Mouse (Mus musculus) liver, embryonic 11.5 days (tissue): ENCODE measurements around the gene Fam71e1. TPM values are rescaled to one million over a fixed set of nuclear protein-coding genes. Genes with fewer than 3 reads are reported as not detected.

Experiments used
- ATAC-seq: fragments of 200-750 bp; cut with Nextera tagmentation; replicated peaks from 2 replicates; pipeline ENCODE4 v1.8.0; 2017; ENCODE audit warnings: moderate number of reproducible peaks, mild to moderate bottlenecking, moderate TSS enrichment, moderate library complexity; ENCODE audit not compliant: low FRiP score
- DNase-seq: peaks from one replicate; pipeline ENCODE4 v3.0.0-alpha.2; 2017; ENCODE audit warnings: low spot score
- H3K27ac ChIP-seq: fragments of 300-500 bp; sonication (generic); 2 replicates; pipeline ENCODE4 v1.5.1; 2014; ENCODE audit warnings: mild to moderate bottlenecking, low read depth, low read length, control low read depth
- H3K27me3 ChIP-seq: fragments of 300-500 bp; sonication (generic); replicated peaks from 2 replicates; pipeline ENCODE4 v1.6.1; 2014; ENCODE audit warnings: low read length, mixed read lengths; ENCODE audit not compliant: control insufficient read depth, insufficient read depth
- H3K36me3 ChIP-seq: fragments of 300-500 bp; sonication (generic); 2 replicates; pipeline ENCODE4 v1.6.1; 2014; ENCODE audit warnings: mild to moderate bottlenecking, low read length, moderate library complexity, mixed read lengths; ENCODE audit not compliant: control insufficient read depth, insufficient read depth
- H3K4me1 ChIP-seq: fragments of 300-500 bp; sonication (generic); replicated peaks from 2 replicates; pipeline ENCODE4 v1.6.1; 2014; ENCODE audit warnings: low read length, mixed read lengths; ENCODE audit not compliant: control insufficient read depth, insufficient read depth
- H3K4me2 ChIP-seq: fragments of 300-500 bp; sonication (generic); 2 replicates; pipeline ENCODE4 v1.6.1; 2014; ENCODE audit warnings: mild to moderate bottlenecking, control low read depth, moderate library complexity
- H3K4me3 ChIP-seq: fragments of 300-500 bp; sonication (generic); 2 replicates; pipeline ENCODE4 v1.5.1; 2014; ENCODE audit warnings: low read depth, low read length, control low read depth
- H3K9ac ChIP-seq: fragments of 300-500 bp; sonication (generic); 2 replicates; pipeline ENCODE4 v1.6.1; 2014; ENCODE audit warnings: low read depth, low read length, control low read depth
- H3K9me3 ChIP-seq: fragments of 300-500 bp; sonication (generic); 2 replicates; pipeline ENCODE4 v1.6.1; 2016; ENCODE audit warnings: low read length, inconsistent platforms, mixed read lengths; ENCODE audit not compliant: control insufficient read depth
- WGBS: fragments of 180-500 bp; shearing (Covaris S2); extraction: QIAGEN DNeasy Blood & Tissue Kit; methylation state at CpG from one replicate; pipeline ENCODE4 v1.1.7; 2014; 5-methylcytosine and 5-hydroxymethylcytosine counted together
- polyA plus RNA-seq: library from polyadenylated mRNA; unstranded; fragments of >200 nt; fragmentation: Nextera tagmentation; extraction: Ambion mirVana; gene quantifications from 2 replicates; pipeline ENCODE4 v1.2.1, GENCODE M21; 2014

Fam71e1 gene
- 4.7 and 5.9 TPM in 2 replicates for polyA plus RNA-seq

GRCm38 (mm10) chr7:44495992-44496770 is at the start of gene Fam71e1, which contains the start of gene Emc10:
Gene Fam71e1, plus strand, starts transcription at chr7:44496581.
Gene Emc10, minus strand, starts transcription at chr7:44496529.
- no peaks in the 10 kb centered on the region for H3K9me3 ChIP-seq
- H3K27ac ChIP-seq, result peak within 1 kb of the TSS; percentile 87
- peak; percentile 97 for ATAC-seq
- H3K9ac ChIP-seq, result peak within 1 kb of the TSS; percentile 78
- H3K4me1 ChIP-seq, result peaks cover 14% of the 10 kb centered on the region; the same call in 1 of the 2 replicates
- H3K27me3 ChIP-seq, result peaks cover 6% of the 10 kb centered on the region; the same call in 1 of the 2 replicates
- peak within 1 kb of the TSS; percentile 59 for H3K4me3 ChIP-seq
- DNase-seq, result peak; percentile 98
- under 1% methylated on average over 58 of the region's 58 CpGs for WGBS
- peak within 1 kb of the TSS; percentile 88 for H3K4me2 ChIP-seq
- H3K36me3 ChIP-seq, result peaks cover 12% of the 10 kb centered on the region

GRCm38 (mm10) chr7:44453256-44453655 is 43.1 kb upstream of the Fam71e1 start:
- no peak overlapping the region for H3K4me2 ChIP-seq
- no peak overlapping the region for H3K4me3 ChIP-seq
- H3K27me3 ChIP-seq, result peaks cover 12% of the 10 kb centered on the region
- DNase-seq (no peak), ATAC-seq (no peak; the same call in 1 of the 2 replicates)
- no peaks in the 10 kb centered on the region for H3K36me3 ChIP-seq
- no peak overlapping the region for H3K27ac ChIP-seq
- WGBS, result 7% methylated on average over 3 of the region's 3 CpGs
- H3K4me1 ChIP-seq, result no peaks in the 10 kb centered on the region
- H3K9ac ChIP-seq, result no peak overlapping the region
- H3K9me3 ChIP-seq, result no peaks in the 10 kb centered on the region

GRCm38 (mm10) chr7:44456302-44456701 is 40.1 kb upstream of the Fam71e1 start:
- Histone ChIP-seq H3K4me3 (no peak overlapping the region), H3K27me3 (peaks cover 30% of the 10 kb centered on the region)
- ATAC-seq, result peak; percentile 56; the same call in 1 of the 2 replicates

GRCm38 (mm10) chr7:44460067-44460466 is 36.3 kb upstream of the Fam71e1 start:
- H3K27me3 ChIP-seq, result peaks cover 63% of the 10 kb centered on the region
- no peaks in the 10 kb centered on the region for H3K36me3 ChIP-seq
- no peak overlapping the region for H3K4me2 ChIP-seq
- H3K9me3 ChIP-seq, result no peaks in the 10 kb centered on the region
- ATAC-seq (no peak), DNase-seq (no peak)
- H3K27ac ChIP-seq, result no peak overlapping the region
- H3K9ac ChIP-seq, result no peak overlapping the region
- no peak overlapping the region for H3K4me3 ChIP-seq
- WGBS, result 62% methylated on average over 6 of the region's 6 CpGs
- H3K4me1 ChIP-seq, result peaks cover 5% of the 10 kb centered on the region; the same call in 1 of the 2 replicates

More at GRCm38 (mm10) chr7:44456302-44456701, 40.1 kb upstream of the Fam71e1 start:
- WGBS, result 80% methylated on average over 1 of the region's 1 CpGs
- H3K4me1 ChIP-seq, result no peaks in the 10 kb centered on the region
- H3K9me3 ChIP-seq, result no peaks in the 10 kb centered on the region
- H3K36me3 ChIP-seq, result no peaks in the 10 kb centered on the region
- no peak overlapping the region for H3K27ac ChIP-seq
- H3K4me2 ChIP-seq, result no peak overlapping the region
- no peak for DNase-seq
- H3K9ac ChIP-seq, result no peak overlapping the region

- ATAC-seq (no peak), DNase-seq (peak; percentile 32)
- no peaks in the 10 kb centered on the region for H3K9me3 ChIP-seq
- 63% methylated on average over 31 of the region's 31 CpGs for WGBS
- no peaks in the 10 kb centered on the region for H3K36me3 ChIP-seq
- no peak overlapping the region for H3K4me3 ChIP-seq
- H3K9ac ChIP-seq, result no peak overlapping the region
- peaks cover 5% of the 10 kb centered on the region; the same call in 1 of the 2 replicates for H3K4me1 ChIP-seq
- H3K27me3 ChIP-seq, result peaks cover 63% of the 10 kb centered on the region
- no peak overlapping the region for H3K27ac ChIP-seq
- no peak overlapping the region for H3K4me2 ChIP-seq
Measured at GRCm38 (mm10) chr7:44460767-44461502, 35.4 kb upstream of the Fam71e1 start.

- Histone ChIP-seq H3K9ac (no peak overlapping the region), H3K4me2 (no peak overlapping the region), H3K4me3 (no peak overlapping the region), H3K9me3 (no peaks in the 10 kb centered on the region), H3K27me3 (peaks cover 63% of the 10 kb centered on the region), H3K27ac (no peak overlapping the region), H3K36me3 (no peaks in the 10 kb centered on the region), H3K4me1 (peaks cover 5% of the 10 kb centered on the region; the same call in 1 of the 2 replicates)
- ATAC-seq, result no peak
- WGBS, result 44% methylated on average over 57 of the region's 57 CpGs
- peak; percentile 32 for DNase-seq
Measured at GRCm38 (mm10) chr7:44461503-44462217, 34.7 kb upstream of the Fam71e1 start.

- Histone ChIP-seq H3K9ac (no peak overlapping the region), H3K4me3 (peak overlapping the region; percentile 16; the same call in 1 of the 2 replicates), H3K4me2 (peak overlapping the region; percentile 13; the same call in 1 of the 2 replicates), H3K4me1 (peaks cover 8% of the 10 kb centered on the region), H3K9me3 (no peaks in the 10 kb centered on the region), H3K27ac (no peak overlapping the region), H3K36me3 (no peaks in the 10 kb centered on the region), H3K27me3 (peaks cover 58% of the 10 kb centered on the region)
- 12% methylated on average over 77 of the region's 77 CpGs for WGBS
- DNase-seq (peak; percentile 65), ATAC-seq (no peak)
Measured at GRCm38 (mm10) chr7:44462218-44463055, 33.9 kb upstream of the Fam71e1 start.
